Mouse (Mus musculus): ENCODE measurements around the gene Gstm1. TPM values are rescaled to one million over a fixed set of nuclear protein-coding genes. Genes with fewer than 3 reads are reported as not detected.

Gene Gstm1
- polyA plus RNA-seq, 1 experiment from 2014 or later: 892 TPM

DNA sequence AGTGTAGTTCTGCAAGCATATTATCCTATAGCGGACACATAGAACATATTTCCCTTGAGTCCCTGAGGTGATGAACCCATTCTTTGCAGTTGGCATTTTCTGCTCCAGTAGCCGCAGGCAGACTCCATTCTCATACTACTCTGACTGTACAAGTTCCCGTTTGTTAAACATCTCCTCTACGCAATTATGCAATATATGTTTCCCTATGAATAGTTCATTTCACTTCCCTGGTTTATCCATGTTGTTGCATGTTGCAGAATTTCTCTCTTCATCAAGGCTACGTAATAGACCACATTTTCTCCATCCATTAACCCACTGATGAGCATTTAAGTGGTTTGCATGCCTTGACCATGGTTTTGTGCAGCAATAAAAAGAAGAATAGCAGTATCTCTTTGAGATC is 32.7 kb upstream of the Gstm1 start:
- Histone ChIP-seq H3K36me3 (ENCODE audit: control insufficient read depth, insufficient read depth, low read length) (no peaks in the 10 kb centered on the region), H3K9me3 (ENCODE audit: control insufficient read depth, low read length) (no peaks in the 10 kb centered on the region), H3K9ac (ENCODE audit: low read length) (no peak overlapping the region), H3K27me3 (ENCODE audit: control insufficient read depth, insufficient read depth, low read length) (no peaks in the 10 kb centered on the region), H3K27ac (replicated peaks) (no peak overlapping the region), H3K4me2 (replicated peaks; ENCODE audit: low read depth) (no peak overlapping the region), H3K4me3 (ENCODE audit: low read depth, low read length) (no peak overlapping the region), H3K4me1 (replicated peaks; ENCODE audit: control insufficient read depth, insufficient read depth) (no peaks in the 10 kb centered on the region)
- ATAC-seq (ENCODE audit: low FRiP score, low TSS enrichment): no peak
- WGBS: 93% methylated on average over 5 of the region's 5 CpGs
- no peak for TF ChIP-seq CTCF (IDR thresholded peaks at IDR 0.05; ENCODE audit: low read depth)
- no peak for TF ChIP-seq EP300 (optimal IDR thresholded peaks at IDR 0.05)
- DNase-seq (ENCODE audit: low spot score): no peak

DNA sequence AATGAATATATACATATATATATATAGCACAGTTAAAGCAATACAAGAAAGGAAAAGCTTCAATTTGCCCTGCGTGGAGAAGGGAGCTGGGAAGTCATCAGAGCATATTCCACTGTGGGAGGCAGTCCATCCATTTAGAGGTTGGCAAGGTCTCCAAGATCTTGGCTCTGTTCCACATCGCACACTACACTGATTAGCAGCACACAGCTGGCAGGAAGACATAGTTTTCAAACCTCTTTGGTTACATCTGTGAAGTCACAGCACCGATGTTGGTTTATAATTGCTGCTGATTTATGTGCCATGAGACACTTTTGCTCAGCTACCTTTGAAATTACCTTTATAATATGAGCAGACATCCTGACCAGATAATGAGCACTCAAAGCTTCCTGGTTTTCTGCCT is 30.5 kb upstream of the Gstm1 start:
- Histone ChIP-seq H3K27ac (replicated peaks) (no peak overlapping the region), H3K9me3 (ENCODE audit: control insufficient read depth, low read length) (no peaks in the 10 kb centered on the region), H3K4me3 (ENCODE audit: low read depth, low read length) (no peak overlapping the region), H3K4me2 (replicated peaks; ENCODE audit: low read depth) (no peak overlapping the region), H3K27me3 (ENCODE audit: control insufficient read depth, insufficient read depth, low read length) (no peaks in the 10 kb centered on the region), H3K36me3 (ENCODE audit: control insufficient read depth, insufficient read depth, low read length) (no peaks in the 10 kb centered on the region), H3K9ac (ENCODE audit: low read length) (no peak overlapping the region), H3K4me1 (replicated peaks; ENCODE audit: control insufficient read depth, insufficient read depth) (peaks cover 6% of the 10 kb centered on the region; the same call in 1 of the 2 replicates)
- no peak for DNase-seq (ENCODE audit: low spot score)
- 28% methylated on average over 3 of the region's 3 CpGs for WGBS
- TF ChIP-seq EP300 (optimal IDR thresholded peaks at IDR 0.05): no peak
- no peak for ATAC-seq (ENCODE audit: low FRiP score, low TSS enrichment)

DNA sequence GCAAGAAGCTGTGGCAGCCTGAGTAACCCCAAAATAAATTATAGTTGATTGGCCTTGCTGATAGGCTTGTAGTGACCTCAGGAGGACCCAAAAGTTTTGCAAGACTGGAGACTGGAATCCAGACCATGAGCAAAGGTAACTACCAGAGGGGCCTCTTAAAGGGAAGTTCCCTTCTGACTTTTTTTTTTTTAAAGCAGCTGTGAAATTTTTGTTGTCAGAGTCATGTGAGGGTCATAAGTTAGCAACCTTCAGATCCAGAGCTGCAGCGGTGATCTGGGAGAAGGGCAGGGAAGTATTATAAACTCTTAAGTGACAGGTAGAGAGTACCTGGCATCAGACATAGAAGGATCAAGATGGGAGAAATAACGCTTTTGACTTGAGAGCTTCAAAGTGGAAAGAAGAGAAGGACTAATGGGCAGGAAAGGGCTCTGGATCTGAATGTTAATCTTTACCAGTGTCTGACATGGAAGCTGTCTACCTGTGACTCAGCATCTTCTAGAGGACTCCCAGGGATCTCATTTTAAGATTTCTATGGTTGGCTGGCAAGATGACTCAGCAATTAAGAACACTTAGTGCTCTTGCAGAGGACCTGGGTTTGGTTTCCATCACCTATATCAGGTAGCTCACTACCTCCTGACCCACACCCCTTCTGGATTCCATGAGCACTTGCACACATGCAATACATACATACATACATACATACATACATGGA is 29.3 kb upstream of the Gstm1 start:
- Histone ChIP-seq H3K27ac (replicated peaks) (no peak overlapping the region), H3K27me3 (ENCODE audit: control insufficient read depth, insufficient read depth, low read length) (no peaks in the 10 kb centered on the region), H3K36me3 (ENCODE audit: control insufficient read depth, insufficient read depth, low read length) (no peaks in the 10 kb centered on the region), H3K4me2 (replicated peaks; ENCODE audit: low read depth) (no peak overlapping the region), H3K4me3 (ENCODE audit: low read depth, low read length) (no peak overlapping the region), H3K9ac (ENCODE audit: low read length) (no peak overlapping the region), H3K4me1 (replicated peaks; ENCODE audit: control insufficient read depth, insufficient read depth) (peaks cover 6% of the 10 kb centered on the region; the same call in 1 of the 2 replicates), H3K9me3 (ENCODE audit: control insufficient read depth, low read length) (no peaks in the 10 kb centered on the region)
- ATAC-seq (ENCODE audit: low FRiP score, low TSS enrichment) (no peak), DNase-seq (ENCODE audit: low spot score) (no peak)
- WGBS: 65% methylated on average over 2 of the region's 2 CpGs
- TF ChIP-seq EP300 (optimal IDR thresholded peaks at IDR 0.05) (no peak), CTCF (IDR thresholded peaks at IDR 0.05; ENCODE audit: low read depth) (no peak)

DNA sequence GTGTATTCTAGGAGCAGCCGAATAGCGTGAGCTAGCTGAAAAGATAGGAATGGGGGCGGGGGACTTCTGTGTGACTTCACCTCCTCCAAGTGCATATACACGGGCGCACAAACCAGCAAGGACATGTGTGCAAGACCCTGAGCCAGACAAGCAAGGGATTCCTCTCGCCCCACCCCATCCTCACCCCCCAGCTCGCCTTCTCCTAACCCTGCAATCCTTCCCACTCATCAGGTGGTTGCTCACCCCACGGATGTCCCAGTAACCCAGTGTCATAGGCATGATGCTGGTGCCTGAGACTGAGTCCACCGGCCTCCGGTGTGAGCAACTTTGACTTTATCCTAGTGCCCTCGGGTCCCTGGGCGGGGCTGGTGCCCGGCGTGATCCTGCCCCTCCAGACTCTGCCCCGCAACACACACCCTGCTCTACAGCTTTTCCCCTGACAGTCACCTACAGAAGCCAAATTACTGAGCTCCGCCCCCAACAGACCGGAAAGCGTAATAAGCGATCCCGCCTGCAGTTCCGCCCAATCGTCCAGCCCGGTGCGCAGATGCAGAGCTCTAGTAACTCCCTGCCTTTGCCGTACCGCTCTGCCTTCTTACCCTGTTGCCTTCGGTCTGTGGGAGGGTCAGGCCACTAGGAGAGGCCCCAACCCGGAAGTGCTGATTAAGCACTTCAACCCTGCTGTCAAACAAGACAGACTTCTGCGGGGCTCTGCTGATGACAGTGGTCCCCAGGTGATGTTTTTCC is 26.8 kb upstream of the Gstm1 start, which contains the start of gene Gstm4:
Gene Gstm4 (minus strand): TSS at position 501 of the 747 bp plus-strand sequence.
- Histone ChIP-seq H3K36me3 (ENCODE audit: control insufficient read depth, insufficient read depth, low read length) (no peaks in the 10 kb centered on the region), H3K4me1 (replicated peaks; ENCODE audit: control insufficient read depth, insufficient read depth) (peaks cover 6% of the 10 kb centered on the region; the same call in 1 of the 2 replicates), H3K9me3 (ENCODE audit: control insufficient read depth, low read length) (no peaks in the 10 kb centered on the region), H3K4me3 (ENCODE audit: low read depth, low read length) (peak within 1 kb of the TSS; percentile 41), H3K27ac (replicated peaks) (peak within 1 kb of the TSS; percentile 77), H3K27me3 (ENCODE audit: control insufficient read depth, insufficient read depth, low read length) (no peaks in the 10 kb centered on the region), H3K4me2 (replicated peaks; ENCODE audit: low read depth) (peak within 1 kb of the TSS; percentile 63), H3K9ac (ENCODE audit: low read length) (peak within 1 kb of the TSS; percentile 59)
- peak; percentile 49 for TF ChIP-seq CTCF (IDR thresholded peaks at IDR 0.05; ENCODE audit: low read depth)
- no peak for TF ChIP-seq EP300 (optimal IDR thresholded peaks at IDR 0.05)
- ATAC-seq (ENCODE audit: low FRiP score, low TSS enrichment): peak; percentile 97
- WGBS: 3% methylated on average over 26 of the region's 29 CpGs
- DNase-seq (ENCODE audit: low spot score): peak; percentile 93

DNA sequence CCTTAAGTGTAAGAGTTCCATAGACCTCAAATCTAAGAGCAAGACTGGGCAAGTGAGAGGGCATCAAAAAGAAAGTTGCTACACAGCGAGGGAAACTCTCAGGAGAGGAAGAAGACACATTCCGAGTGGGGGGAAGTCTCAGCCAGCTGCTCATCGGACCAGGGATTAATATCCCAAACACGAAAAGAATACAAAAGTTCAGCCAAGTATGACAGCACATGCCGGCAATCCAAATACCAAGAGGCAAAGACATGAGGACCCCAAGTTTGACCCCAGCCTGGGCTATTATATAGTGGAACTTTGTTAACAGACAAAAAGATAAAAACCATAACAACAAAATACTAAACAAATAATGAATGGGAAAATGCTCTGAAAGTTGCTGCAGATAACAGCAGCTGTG is 15.4 kb upstream of the Gstm1 start:
- DNase-seq (ENCODE audit: low spot score) (no peak), ATAC-seq (ENCODE audit: low FRiP score, low TSS enrichment) (no peak)
- H3K36me3 ChIP-seq (ENCODE audit: control insufficient read depth, insufficient read depth, low read length): no peaks in the 10 kb centered on the region
- 0 out of 2 replicates have a peak, but pooled peaks cover 2% of the 10 kb centered on the region for H3K4me1 ChIP-seq (replicated peaks; ENCODE audit: control insufficient read depth, insufficient read depth)
- H3K9ac ChIP-seq (ENCODE audit: low read length): no peak overlapping the region
- H3K9me3 ChIP-seq (ENCODE audit: control insufficient read depth, low read length): no peaks in the 10 kb centered on the region
- no peaks in the 10 kb centered on the region for H3K27me3 ChIP-seq (ENCODE audit: control insufficient read depth, insufficient read depth, low read length)
- TF ChIP-seq EP300 (optimal IDR thresholded peaks at IDR 0.05): no peak
- TF ChIP-seq CTCF (IDR thresholded peaks at IDR 0.05; ENCODE audit: low read depth): no peak
- H3K4me2 ChIP-seq (replicated peaks; ENCODE audit: low read depth): no peak overlapping the region
- H3K27ac ChIP-seq (replicated peaks): no peak overlapping the region
- WGBS: 32% methylated on average over 5 of the region's 5 CpGs
- no peak overlapping the region for H3K4me3 ChIP-seq (ENCODE audit: low read depth, low read length)

DNA sequence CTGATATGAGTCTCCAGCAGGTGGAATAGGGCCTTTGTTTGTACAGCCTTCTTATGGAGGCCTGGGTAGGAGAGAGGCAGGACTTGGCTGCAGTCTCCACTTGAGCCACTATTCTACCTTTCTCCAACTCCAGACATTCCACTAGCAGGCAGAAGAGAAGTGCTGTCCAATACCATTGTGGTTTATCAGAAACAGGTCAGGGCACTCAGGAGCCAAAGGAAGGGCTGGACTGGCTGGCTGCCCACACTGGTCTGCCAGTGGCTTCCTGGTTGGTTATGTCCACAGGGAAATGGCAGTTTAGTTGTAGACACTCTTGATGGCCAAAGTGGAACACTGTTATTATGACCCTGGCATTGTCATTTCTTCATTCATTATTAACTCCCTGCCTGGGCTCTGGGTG is 14.3 kb upstream of the Gstm1 start:
- peak; percentile 63; the same call in 1 of the 2 replicates for ATAC-seq (ENCODE audit: low FRiP score, low TSS enrichment)
- Histone ChIP-seq H3K4me1 (replicated peaks; ENCODE audit: control insufficient read depth, insufficient read depth) (0 out of 2 replicates have a peak, but pooled peaks cover 2% of the 10 kb centered on the region), H3K36me3 (ENCODE audit: control insufficient read depth, insufficient read depth, low read length) (no peaks in the 10 kb centered on the region), H3K4me2 (replicated peaks; ENCODE audit: low read depth) (no peak overlapping the region), H3K9ac (ENCODE audit: low read length) (no peak overlapping the region), H3K27me3 (ENCODE audit: control insufficient read depth, insufficient read depth, low read length) (no peaks in the 10 kb centered on the region), H3K9me3 (ENCODE audit: control insufficient read depth, low read length) (no peaks in the 10 kb centered on the region), H3K4me3 (ENCODE audit: low read depth, low read length) (no peak overlapping the region), H3K27ac (replicated peaks) (no peak overlapping the region)
- TF ChIP-seq EP300 (optimal IDR thresholded peaks at IDR 0.05) (no peak), CTCF (IDR thresholded peaks at IDR 0.05; ENCODE audit: low read depth) (no peak)
- DNase-seq (ENCODE audit: low spot score): peak; percentile 73
